Mouse (Mus musculus) telencephalon, adult 2 months (tissue): ENCODE results near the gene Wnt10b.
"Not testable (repeated sequence)": the region's sequence is repeated elsewhere in the genome, so short reads cannot be mapped to it uniquely, and the experiment has no call there.

Experiments used
- DNase-seq: peaks from one replicate; pipeline ENCODE4 v3.0.0-alpha.2; 2011; ENCODE audit warnings: low read depth, low spot score

The Wnt10b gene

DNA sequence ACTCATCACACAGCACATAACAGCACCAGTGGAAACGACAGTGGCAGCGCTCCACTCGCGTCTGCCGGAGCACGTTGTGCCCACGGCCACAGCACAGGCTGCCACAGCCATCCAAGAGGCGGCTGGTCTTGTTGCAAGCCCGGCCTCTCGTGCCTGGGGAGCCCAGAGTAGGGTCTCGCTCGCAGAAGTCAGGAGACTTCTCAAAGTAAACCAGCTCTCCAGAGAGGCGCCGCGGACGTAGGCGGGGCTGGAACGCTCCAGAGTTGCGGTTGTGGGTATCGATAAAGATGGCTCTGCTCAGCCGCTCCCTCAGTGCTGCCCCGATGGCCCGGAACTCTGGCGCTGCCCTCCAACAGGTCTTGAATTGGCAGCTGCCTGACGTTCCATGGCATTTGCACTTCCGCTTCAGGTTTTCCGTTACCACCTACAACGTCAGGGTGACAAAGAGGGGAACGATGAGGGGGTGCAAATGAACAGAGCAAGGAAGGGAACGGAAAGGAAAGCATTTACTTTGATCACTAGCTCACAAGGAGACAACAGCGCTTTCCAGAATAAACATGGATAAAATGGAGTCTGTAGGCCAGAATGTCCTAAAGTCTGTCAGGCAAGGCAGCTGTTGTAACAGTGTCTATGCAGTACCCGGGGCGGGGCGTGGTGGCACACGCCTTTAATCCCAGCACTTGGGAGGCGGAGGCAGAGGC, 5.3 kb downstream of the Wnt10b start:
- DNase-seq = no peak

DNA sequence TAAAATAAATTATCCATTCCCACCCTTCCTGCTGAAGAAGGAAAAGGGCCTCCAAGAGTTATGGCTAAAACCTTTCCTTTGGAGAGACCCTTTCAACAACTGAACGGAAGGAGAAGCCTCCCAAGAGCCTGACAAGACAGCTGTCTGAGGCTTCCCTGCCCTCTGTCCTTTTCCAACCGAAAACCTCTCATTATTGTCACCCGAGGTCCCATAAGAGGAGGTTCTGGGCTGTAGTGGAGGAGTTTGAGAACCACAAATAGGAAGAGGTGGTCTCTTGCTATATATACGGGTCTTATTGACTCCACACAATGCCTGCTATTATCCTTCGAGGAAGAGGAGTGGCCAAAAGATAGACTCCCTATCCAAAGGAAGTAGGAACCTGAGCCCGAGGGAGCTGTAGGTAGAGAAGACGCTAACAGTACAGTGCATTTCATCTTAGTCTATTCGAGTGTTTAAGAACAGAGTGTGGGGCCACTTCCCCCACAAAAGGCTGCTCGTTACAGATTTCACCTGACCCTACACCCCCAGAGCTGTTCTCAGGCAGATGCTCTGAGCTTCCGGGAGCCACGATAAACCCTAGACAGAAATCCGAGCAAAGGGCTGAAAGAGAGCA, 6.0 kb downstream of the Wnt10b start:
- DNase-seq = no peak

DNA sequence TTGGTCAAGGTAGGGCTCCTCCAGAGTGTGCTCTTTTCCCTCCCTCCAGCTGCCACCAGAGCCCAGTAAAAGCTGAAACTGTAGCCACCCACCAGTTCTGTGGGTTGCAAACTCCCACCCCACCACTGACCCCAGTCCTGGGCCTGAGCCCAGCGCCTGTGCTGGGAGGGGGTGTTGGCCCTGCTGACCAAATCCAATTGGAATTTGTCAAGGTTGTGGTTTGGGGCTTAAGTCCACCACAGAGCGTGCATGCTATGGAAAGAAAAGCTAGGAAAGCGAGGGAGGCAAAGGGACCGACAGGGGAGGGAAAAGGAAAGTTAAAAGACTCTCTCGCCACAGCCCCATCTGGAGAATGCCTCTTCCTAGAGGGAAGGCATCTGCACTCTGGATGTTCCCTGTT, 9.7 kb downstream of the Wnt10b start:
- no peak for DNase-seq

DNA sequence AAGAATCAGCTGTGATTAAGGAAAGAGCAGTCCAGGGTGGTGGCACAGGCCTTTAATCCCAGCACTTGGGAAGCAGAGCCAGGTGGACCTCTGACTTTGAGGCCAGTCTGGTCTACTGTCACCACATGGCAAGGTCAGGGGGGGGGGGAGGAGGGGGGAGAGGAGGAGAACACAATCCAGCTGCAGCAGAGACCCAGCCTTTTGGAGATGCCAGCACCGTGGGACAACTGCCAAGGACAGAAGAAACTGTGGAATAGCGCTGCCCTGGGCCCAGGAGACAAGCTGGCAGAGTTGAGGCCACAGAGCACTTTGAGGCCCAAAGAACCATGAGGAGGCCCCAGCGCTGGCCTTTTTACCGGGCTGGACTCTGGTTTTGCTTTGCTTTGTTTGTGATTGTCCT, 12.0 kb downstream of the Wnt10b start:
- DNase-seq = no peak

DNA sequence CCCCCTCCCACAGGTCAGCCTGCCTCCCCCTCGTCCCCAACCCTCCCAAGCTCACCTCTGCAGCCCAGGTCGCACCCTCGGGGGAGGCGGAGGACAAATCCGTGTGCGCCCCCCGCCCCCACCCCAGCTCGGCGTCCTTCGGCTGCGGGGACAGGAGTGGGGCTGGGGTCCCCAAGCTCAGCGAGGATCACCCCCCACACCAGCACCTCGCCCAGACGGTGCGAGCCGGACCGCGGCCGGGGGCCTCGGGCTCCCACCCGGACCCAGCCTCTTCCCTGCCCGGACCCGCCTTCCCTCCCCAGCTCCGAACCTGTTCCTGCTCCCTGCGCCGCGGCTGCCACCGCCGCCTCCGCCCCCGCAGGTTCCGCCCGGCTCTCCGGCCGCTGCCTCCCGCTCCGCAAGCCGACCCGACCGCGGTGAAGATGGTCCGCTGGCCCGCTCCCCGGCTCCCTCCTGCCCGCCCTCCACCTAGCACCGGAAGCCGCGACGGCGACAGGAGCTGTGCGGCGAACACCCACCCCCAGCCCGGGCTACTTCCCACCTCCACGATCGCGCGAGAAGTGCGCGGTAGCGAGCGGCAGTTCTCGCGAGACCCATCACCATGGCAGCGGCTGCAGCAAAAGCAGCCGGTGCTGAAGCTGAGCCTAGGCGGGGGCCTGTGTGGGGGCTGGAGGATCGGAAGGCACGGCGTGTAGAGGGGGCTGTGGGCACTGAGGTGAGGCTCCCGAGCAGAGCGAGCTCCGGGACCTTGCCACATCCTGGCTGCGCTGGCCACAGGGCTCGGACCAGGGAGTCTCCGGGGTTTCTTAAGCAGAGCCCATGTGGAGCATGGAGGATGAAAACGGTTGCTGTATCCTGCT, 15.1 kb downstream of the Wnt10b start, which contains the start of gene Arf3:
Arf3 (minus strand) TSS at position 545 of the 860 bp plus-strand sequence.
- DNase-seq = peak; percentile 91

DNA sequence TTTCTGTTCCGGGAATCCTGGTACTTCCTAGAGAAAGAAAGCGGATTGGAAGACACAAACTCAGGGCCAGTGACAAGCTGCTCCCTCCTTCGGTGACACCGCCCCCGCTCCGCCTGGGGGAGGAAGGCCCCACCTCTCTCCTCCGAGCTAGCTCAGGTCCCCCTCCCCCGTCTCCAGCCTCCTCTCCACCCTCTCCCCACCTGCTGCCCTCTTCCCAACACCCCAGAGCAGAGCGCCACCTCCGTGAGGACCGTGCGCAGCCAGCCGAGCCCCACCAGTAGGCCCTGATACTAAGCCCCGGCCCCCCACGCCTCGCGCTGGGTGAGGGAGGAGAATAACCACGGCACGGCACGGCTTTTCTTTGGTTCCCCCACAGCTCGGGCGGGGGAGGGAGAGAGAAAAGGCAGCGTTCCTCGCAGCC, 15.7 kb downstream of the Wnt10b start:
- peak; percentile 73 for DNase-seq

DNA sequence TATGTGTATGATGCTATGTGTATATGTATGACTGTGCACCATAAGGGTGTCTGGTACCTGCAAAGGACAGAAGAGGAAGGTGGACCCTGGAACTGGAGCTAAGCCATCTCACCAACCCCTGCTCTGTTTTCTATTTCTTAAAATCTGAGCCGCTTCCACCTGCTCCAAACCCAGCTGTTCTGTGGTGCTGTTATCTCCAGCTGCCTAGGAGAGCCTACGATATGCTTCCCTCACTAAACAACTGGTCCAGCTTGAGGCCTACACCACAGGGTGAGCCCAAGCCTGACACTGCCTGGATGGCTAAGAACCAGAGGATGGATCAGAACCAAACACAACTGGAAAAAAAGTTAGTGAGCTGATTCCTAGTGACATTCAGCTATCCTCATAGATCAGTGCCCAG, 23.8 kb downstream of the Wnt10b start:
- no peak for DNase-seq

DNA sequence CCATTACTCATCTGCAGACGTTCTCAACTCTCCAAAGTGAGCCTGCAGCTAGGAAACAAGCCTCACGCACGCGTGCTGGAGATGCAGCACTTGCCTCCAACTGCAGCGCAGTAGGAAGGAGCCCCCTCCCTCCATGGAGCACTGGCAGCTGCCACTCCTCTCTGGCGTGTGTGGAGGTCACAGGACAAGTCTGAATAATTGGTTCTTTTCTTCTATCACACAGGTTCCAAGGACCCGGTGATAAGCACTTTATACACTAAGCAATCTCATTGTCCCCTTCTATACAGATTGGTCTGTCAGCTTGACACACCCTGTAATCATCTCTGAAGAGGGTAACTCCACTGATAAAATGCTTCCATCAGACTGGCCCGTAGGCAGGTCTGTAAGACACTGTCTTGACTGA, 24.9 kb downstream of the Wnt10b start:
- no peak for DNase-seq

DNA sequence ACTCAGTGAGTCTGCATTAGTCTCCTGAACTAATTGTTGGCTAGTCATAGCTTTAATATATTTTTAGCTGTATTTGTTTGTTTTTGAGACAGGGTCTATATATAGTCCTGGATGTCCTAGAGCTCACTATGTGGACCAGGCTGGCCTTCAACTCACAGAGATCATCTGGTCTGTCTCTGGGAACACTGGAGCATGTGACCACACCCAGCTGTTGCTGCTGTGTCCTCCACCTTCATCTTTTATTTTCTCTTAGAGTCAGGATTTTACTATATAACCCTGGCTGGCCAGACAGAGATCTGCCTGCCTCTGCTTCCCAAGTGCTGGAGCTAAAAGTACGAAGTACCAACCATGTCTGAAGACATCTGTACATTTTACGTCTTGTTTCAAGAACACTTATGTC, 28.9 kb downstream of the Wnt10b start:
- DNase-seq = no peak

DNA sequence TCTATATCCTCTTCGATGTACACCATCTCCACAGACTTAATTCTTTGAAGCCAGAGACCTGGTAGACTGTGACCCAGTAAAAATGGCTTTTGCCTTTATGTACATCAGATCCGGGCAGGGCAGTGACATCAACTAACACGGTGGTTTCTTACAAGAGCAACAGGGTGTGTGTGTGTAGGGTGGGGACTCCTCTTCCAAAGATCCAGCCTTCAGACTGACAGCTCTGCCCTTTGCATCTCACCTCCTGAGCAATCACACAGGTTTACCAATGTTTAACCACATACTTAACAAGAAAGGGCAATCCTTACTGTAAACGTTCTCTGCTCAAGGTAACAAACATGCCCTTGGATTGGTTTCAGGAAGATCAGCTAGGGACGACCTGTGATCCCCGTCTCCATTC, 30.7 kb downstream of the Wnt10b start:
- DNase-seq = no peak

DNA sequence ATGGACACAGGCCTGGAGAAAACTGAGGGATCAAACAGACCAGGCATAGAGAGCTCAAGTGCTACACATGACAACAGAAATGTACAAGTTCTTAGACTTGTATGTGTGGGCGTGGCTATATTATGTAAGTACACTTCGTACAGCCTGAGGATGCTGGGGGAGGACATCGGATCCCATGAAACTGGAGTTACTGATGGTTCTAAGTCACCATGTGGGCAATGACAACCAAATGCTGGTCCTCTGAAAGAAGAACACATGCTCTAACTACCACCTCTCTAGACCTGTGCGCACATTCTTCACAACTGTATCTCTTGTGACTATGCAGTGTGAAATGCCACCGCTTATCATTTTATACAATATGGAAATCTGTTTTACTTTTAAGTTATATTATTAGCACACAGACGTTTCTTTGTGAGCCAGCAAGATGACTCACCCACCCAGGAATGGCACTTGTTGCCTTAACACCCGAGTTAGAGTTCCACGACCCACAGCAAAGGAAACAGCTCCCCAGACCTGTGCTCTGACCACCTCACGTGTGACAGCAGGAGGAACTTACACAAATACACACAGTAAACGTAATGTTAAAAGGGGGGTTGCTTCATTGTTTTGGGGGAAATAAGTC, 31.5 kb downstream of the Wnt10b start:
- DNase-seq = peak; percentile 44

DNA sequence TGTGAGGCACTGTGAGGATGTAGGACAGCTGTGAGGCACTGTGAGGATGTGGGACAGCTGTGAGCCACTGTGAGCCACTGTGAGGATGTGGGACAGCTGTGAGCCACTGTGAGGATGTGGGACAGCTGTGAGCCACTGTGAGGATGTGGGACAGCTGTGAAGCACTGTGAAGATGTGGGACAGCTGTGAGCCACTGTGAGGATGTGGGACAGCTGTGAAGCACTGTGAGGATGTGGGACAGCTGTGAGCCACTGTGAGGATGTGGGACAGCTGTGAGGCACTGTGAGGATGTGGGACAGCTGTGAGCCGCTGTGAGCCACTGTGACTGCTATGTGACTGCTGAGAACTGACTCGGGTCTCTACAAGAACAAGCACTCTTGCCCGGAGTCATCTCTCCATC, 34.1 kb downstream of the Wnt10b start:
- DNase-seq = not testable (repeated sequence)

DNA sequence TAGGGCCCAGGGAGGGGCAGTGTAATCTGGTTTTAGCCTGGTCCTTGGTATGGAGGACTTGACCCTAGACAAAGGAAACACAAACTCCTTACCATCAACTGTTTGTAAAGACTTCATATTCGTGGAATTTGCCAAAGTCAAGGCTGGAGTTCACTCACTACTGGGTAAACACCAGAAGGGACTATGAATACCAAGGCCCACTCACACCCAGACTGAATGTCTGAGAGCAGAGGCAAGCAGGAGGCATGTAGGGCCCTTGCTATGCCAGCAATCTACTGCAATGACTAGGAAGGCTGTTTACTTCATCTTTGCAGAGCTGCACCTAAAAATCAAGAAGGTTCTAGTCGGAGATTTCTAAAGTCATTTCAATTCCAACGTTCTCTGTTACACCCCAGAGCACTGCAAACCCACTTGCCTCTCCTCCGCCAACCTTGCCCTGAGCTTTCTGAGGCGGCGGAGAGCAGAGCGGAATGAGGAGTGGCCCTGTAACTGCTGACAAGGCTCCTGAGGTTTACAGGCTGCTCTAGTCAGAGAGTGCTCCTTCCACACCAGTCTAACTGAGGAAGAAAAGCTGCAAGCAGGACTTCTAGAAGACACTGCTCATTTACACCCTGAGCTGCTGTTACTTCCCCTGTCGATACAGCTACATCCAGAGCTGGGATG, 35.1 kb downstream of the Wnt10b start:
- no peak for DNase-seq

DNA sequence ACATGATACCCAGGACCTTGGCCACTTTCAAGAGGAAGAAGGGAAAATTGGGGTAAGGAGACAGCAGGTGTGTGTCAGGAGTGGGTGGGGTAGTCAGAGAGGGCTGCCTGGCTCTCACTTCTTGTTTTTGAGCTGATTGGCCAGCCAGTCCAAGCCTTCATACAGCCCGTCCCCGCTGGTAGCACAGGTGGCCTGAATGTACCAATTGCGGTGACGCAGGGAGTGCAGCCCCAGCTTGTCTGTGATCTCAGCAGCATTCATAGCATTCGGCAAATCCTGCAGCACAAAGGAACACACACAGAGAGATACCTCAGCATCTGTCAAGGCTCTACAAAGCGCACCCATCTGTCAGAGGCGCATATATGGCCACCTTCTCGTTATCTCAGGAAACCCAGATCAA, 37.7 kb downstream of the Wnt10b start:
- DNase-seq = no peak

DNA sequence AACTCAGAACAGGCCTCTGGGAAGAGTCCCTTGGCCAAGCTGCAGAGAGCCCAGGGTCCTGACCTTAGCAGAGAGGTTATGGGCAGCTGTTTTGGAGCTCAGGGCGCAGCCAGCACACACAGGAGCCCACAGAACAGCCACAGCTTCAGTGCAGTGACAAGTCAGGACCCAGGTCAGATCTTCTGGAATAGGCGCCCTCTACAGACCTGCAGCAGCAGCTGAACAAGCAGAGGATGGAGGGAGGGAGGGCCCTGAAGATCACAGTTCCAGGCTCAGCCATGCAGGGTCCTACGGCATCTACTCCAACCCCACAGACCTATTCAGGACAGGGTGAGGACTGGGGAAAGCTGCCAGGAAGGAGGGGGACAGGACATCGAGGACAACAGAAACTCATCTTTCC, 39.2 kb downstream of the Wnt10b start:
- DNase-seq = no peak

DNA sequence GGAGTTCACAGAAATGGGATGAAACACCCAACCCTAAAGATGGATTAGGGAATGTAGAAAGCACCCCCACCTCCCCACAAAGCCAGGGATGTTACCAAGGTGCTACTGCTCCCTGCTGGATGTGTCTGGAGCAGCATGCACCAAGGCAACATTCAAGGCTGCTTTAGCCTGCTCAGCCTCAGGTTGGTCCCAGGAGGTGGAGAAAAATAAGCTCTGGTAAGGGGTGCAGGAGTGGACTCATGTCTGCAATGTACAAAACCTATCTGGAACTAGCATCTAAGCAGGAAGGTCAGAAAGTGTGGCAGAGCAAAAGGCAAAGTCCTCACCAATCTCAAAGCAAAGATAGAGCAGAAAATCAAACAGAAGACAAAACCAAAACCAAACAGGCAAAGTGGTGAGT, 40.1 kb downstream of the Wnt10b start:
- no peak for DNase-seq

DNA sequence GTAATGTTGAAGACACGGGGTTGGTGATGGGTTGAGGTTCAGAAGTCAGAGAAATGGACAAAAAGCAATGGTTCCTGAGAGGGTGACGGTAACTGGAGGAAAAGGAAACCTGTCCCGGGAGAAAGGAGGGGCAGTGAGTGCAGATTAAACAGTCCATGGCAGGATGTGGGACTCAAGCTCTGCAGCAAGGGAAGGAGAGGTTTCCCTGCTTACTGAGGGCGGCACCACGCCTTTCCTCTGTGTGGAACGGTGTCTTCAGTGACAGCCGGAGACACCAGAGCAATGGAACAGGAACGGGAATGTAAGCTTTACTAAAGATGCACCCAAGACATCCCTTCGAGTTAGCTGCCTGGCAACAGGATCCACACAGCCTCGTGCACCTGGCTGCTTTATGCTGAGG, 41.4 kb downstream of the Wnt10b start:
- no peak for DNase-seq

DNA sequence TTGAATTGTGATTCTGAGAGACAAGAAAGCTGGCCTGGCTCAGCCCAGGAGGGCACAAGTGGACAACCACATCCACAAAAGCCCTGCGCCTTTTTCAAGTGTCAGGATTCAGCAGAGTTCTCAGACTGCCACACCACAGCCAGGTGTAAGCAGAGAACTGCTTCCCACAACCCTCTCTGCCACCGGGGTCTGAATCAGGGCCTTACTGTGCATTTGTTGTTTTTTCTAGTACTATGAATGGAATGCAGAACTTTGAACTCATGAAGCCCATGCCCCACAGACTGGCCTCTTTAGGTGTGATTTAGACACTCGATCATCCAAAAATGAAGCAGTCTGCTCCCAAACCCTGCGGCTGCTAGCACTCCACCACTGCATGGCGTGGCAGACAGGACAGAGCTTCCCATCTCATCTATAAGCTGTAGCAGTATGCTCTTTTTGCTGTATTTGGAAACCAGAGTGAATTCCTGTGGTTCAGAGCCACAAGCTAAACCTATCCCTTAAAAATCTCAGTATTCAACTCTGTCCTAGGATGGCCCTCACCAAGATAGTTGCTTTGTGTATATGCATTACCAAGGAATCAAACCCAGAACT, 43.9 kb downstream of the Wnt10b start:
- DNase-seq = no peak

DNA sequence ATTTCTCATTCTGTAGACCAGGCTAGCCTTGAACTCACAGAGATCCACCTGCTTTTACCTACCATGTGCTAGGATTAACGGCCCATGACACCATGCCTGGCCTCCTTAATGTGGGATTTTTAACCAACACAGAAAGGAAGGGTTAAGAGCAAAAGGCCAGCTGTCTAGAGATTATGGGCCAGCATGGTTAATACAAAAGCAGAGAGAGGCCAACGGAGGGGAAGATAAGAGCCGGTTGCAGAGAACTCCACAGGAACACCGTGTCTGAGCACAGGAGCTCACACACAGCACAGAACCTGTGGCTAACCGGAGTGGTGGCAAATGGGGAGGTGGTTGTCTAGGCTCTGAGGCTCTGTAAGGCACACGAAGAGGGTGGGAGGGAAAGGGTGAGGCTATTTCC, 44.6 kb downstream of the Wnt10b start:
- no peak for DNase-seq

DNA sequence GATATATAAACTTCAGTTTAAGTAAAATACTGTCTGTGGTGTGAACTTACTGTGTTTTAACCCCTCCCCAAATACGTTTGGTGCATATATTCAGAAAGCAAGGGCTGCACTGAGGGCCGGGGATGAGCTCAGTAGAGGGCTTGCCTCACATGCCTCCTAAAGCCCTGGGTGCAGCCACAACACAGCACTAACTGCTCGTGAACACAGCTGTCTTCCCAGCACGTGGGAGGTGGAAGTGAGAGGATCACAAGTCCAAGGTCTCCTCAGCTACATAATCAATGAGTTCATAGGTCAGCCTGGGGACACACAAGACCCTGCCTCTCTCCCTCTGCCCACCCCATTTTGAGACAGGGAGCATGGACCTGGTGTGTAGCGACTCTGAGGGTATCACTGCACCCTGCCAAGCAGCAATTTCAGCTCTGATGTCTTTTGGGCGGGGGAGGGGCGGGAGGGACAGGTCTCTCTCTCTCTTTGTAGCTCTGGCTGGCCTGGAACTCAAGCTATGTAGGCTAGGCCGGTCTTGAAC, 45.9 kb downstream of the Wnt10b start:
- DNase-seq = no peak

DNA sequence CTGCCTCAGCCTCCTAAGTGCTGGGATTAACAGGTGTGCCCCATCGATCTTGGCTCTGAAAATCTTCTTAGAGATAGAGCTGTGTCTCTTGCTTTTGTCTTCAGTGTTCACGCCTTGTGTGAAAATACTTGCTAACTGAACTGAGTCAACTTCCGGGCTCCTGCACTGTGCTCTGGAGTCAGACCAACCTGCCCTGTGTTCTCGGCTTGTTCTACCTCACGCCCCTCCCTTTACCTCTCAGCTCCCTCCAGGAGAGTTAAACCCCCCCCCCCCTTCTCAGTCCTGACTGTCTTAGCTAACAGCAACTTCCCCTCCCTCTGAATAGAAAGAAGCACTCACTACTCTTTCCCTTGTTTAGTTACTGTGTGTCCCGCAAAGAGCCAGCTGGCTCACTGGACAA, 47.2 kb downstream of the Wnt10b start:
- DNase-seq = no peak
